Mouse (Mus musculus) forebrain, embryonic 15.5 days (tissue): ENCODE data around the gene Lgr4. TPM values are rescaled to one million over a fixed set of nuclear protein-coding genes. Genes with fewer than 3 reads are reported as not detected.

ENCODE experiments used
- ATAC-seq: fragments of 200-750 bp; cut with Nextera tagmentation; replicated peaks from 2 replicates; pipeline ENCODE4 v1.8.0; 2017; ENCODE audit warnings: mild to moderate bottlenecking, moderate TSS enrichment, moderate library complexity
- H3K27ac ChIP-seq: fragments of 300-500 bp; sonication (generic); replicated peaks from 2 replicates; pipeline ENCODE4 v1.5.1; 2015; ENCODE audit warnings: mild to moderate bottlenecking, inconsistent platforms
- H3K27me3 ChIP-seq: fragments of 300-500 bp; sonication (generic); 2 replicates; pipeline ENCODE4 v1.6.1; 2015; ENCODE audit warnings: inconsistent platforms
- H3K36me3 ChIP-seq: fragments of 300-500 bp; sonication (generic); 2 replicates; pipeline ENCODE4 v1.6.1; 2015; ENCODE audit warnings: mild to moderate bottlenecking, inconsistent platforms
- H3K4me1 ChIP-seq: fragments of 300-500 bp; sonication (generic); 2 replicates; pipeline ENCODE4 v1.6.1; 2015; ENCODE audit warnings: inconsistent platforms
- H3K4me2 ChIP-seq: fragments of 300-500 bp; sonication (generic); replicated peaks from 2 replicates; pipeline ENCODE4 v1.6.1; 2015; ENCODE audit warnings: mild to moderate bottlenecking, inconsistent platforms
- H3K4me3 ChIP-seq: fragments of 300-500 bp; sonication (generic); 2 replicates; pipeline ENCODE4 v1.5.1; 2015; ENCODE audit warnings: mild to moderate bottlenecking, inconsistent platforms
- H3K9ac ChIP-seq: fragments of 300-500 bp; sonication (generic); replicated peaks from 2 replicates; pipeline ENCODE4 v1.6.1; 2015; ENCODE audit warnings: mild to moderate bottlenecking, inconsistent platforms
- H3K9me3 ChIP-seq: fragments of 300-500 bp; sonication (generic); 2 replicates; pipeline ENCODE4 v1.6.1; 2016; ENCODE audit warnings: inconsistent platforms
- WGBS: fragments of 180-500 bp; shearing (Covaris S2); methylation state at CpG from one replicate; pipeline ENCODE4 v1.1.7; 2015; ENCODE audit warnings: mixed read lengths; 5-methylcytosine and 5-hydroxymethylcytosine counted together
- polyA plus RNA-seq: library from polyadenylated mRNA; unstranded; fragments of >200 nt; fragmentation: Nextera tagmentation; extraction: Ambion mirVana; gene quantifications from 2 replicates; pipeline ENCODE4 v1.2.1, GENCODE M21; 2015

The Lgr4 gene
- polyA plus RNA-seq, 1 experiment from 2014 or later = 3.0 TPM

- no peak for ATAC-seq
- Histone ChIP-seq H3K27me3 (no peaks in the 10 kb centered on the region), H3K9ac (no peak overlapping the region), H3K9me3 (no peaks in the 10 kb centered on the region), H3K27ac (no peak overlapping the region), H3K4me1 (no peaks in the 10 kb centered on the region), H3K4me2 (no peak overlapping the region), H3K36me3 (no peaks in the 10 kb centered on the region), H3K4me3 (no peak overlapping the region)
Observed at GRCm38 (mm10) chr2:110009449-110009848, 92.0 kb downstream of the Lgr4 start.

GRCm38 (mm10) chr2:110012184-110012725 lies 94.8 kb downstream of the Lgr4 start:
- no peak overlapping the region for H3K4me3 ChIP-seq
- no peak overlapping the region for H3K27ac ChIP-seq
- H3K36me3 ChIP-seq = no peaks in the 10 kb centered on the region
- 91% methylated on average over 13 of the region's 13 CpGs for WGBS
- H3K4me1 ChIP-seq = peaks cover 6% of the 10 kb centered on the region
- H3K4me2 ChIP-seq = no peak overlapping the region
- ATAC-seq = no peak
- H3K9me3 ChIP-seq = no peaks in the 10 kb centered on the region
- H3K9ac ChIP-seq = no peak overlapping the region
- no peaks in the 10 kb centered on the region for H3K27me3 ChIP-seq

- Histone ChIP-seq H3K36me3 (peaks cover 3% of the 10 kb centered on the region; the same call in 1 of the 2 replicates), H3K9ac (peak overlapping the region; percentile 95), H3K4me1 (peaks cover 32% of the 10 kb centered on the region), H3K27me3 (no peaks in the 10 kb centered on the region), H3K4me2 (peak overlapping the region; percentile 61), H3K27ac (peak overlapping the region; percentile 88; the same call in 1 of the 2 replicates), H3K9me3 (no peaks in the 10 kb centered on the region), H3K4me3 (peak overlapping the region; percentile 87)
- ATAC-seq = peak; percentile 26; the same call in 1 of the 2 replicates
- 41% methylated on average over 7 of the region's 7 CpGs for WGBS
Observed at GRCm38 (mm10) chr2:110017087-110017486, 99.6 kb downstream of the Lgr4 start.

GRCm38 (mm10) chr2:110017616-110018505 lies 100.4 kb downstream of the Lgr4 start, which contains the start of gene Ccdc34:
Gene Ccdc34 (plus strand): TSS chr2:110017817.
- H3K4me2 ChIP-seq = peak within 1 kb of the TSS; percentile 61
- WGBS = under 1% methylated on average over 55 of the region's 55 CpGs
- no peaks in the 10 kb centered on the region for H3K9me3 ChIP-seq
- peak within 1 kb of the TSS; percentile 95 for H3K9ac ChIP-seq
- no peaks in the 10 kb centered on the region for H3K27me3 ChIP-seq
- peaks cover 32% of the 10 kb centered on the region for H3K4me1 ChIP-seq
- H3K36me3 ChIP-seq = peaks cover 6% of the 10 kb centered on the region
- peak within 1 kb of the TSS; percentile 88 for H3K27ac ChIP-seq
- peak; percentile 100 for ATAC-seq
- H3K4me3 ChIP-seq = peak within 1 kb of the TSS; percentile 87

GRCm38 (mm10) chr2:110019656-110020055 lies 102.2 kb downstream of the Lgr4 start:
- no peak overlapping the region for H3K4me3 ChIP-seq
- 0 out of 2 replicates have a peak overlapping the region, but pooled peaks have one; percentile 13 for H3K9ac ChIP-seq
- peaks cover 32% of the 10 kb centered on the region for H3K4me1 ChIP-seq
- no peaks in the 10 kb centered on the region for H3K9me3 ChIP-seq
- H3K36me3 ChIP-seq = peaks cover 10% of the 10 kb centered on the region
- WGBS = 63% methylated on average over 4 of the region's 4 CpGs
- no peak overlapping the region for H3K4me2 ChIP-seq
- no peak for ATAC-seq
- H3K27me3 ChIP-seq = no peaks in the 10 kb centered on the region
- no peak overlapping the region for H3K27ac ChIP-seq

GRCm38 (mm10) chr2:110020430-110020829 lies 103.0 kb downstream of the Lgr4 start:
- Histone ChIP-seq H3K36me3 (peaks cover 12% of the 10 kb centered on the region), H3K4me1 (peaks cover 32% of the 10 kb centered on the region), H3K4me2 (no peak overlapping the region), H3K9me3 (no peaks in the 10 kb centered on the region), H3K27ac (no peak overlapping the region), H3K4me3 (no peak overlapping the region), H3K9ac (no peak overlapping the region), H3K27me3 (no peaks in the 10 kb centered on the region)
- ATAC-seq = no peak
- WGBS = 100% methylated on average over 1 of the region's 1 CpGs

- H3K9ac ChIP-seq = no peak overlapping the region
- H3K9me3 ChIP-seq = no peaks in the 10 kb centered on the region
- 50% methylated on average over 4 of the region's 4 CpGs for WGBS
- H3K36me3 ChIP-seq = peaks cover 11% of the 10 kb centered on the region
- H3K4me2 ChIP-seq = no peak overlapping the region
- H3K27me3 ChIP-seq = no peaks in the 10 kb centered on the region
- no peaks in the 10 kb centered on the region for H3K4me1 ChIP-seq
- no peak for ATAC-seq
- no peak overlapping the region for H3K4me3 ChIP-seq
- H3K27ac ChIP-seq = no peak overlapping the region
Observed at GRCm38 (mm10) chr2:110036265-110036664, 118.8 kb downstream of the Lgr4 start.

- 86% methylated on average over 4 of the region's 4 CpGs for WGBS
- Histone ChIP-seq H3K9ac (no peak overlapping the region), H3K9me3 (no peaks in the 10 kb centered on the region), H3K4me1 (no peaks in the 10 kb centered on the region), H3K27ac (no peak overlapping the region), H3K4me3 (no peak overlapping the region), H3K36me3 (peaks cover 13% of the 10 kb centered on the region), H3K27me3 (no peaks in the 10 kb centered on the region), H3K4me2 (no peak overlapping the region)
- ATAC-seq = no peak
Observed at GRCm38 (mm10) chr2:110036665-110037064, 119.2 kb downstream of the Lgr4 start.

GRCm38 (mm10) chr2:110037221-110037620 lies 119.8 kb downstream of the Lgr4 start:
- Histone ChIP-seq H3K9ac (no peak overlapping the region), H3K27ac (no peak overlapping the region), H3K36me3 (peaks cover 13% of the 10 kb centered on the region), H3K4me1 (no peaks in the 10 kb centered on the region), H3K4me3 (no peak overlapping the region), H3K4me2 (no peak overlapping the region), H3K27me3 (no peaks in the 10 kb centered on the region), H3K9me3 (no peaks in the 10 kb centered on the region)
- WGBS = 90% methylated on average over 2 of the region's 2 CpGs
- ATAC-seq = no peak

- Histone ChIP-seq H3K4me1 (no peaks in the 10 kb centered on the region), H3K9ac (no peak overlapping the region), H3K27me3 (no peaks in the 10 kb centered on the region), H3K36me3 (peaks cover 6% of the 10 kb centered on the region), H3K9me3 (no peaks in the 10 kb centered on the region), H3K4me2 (no peak overlapping the region), H3K4me3 (no peak overlapping the region), H3K27ac (no peak overlapping the region)
- 88% methylated on average over 5 of the region's 5 CpGs for WGBS
- ATAC-seq = no peak
Observed at GRCm38 (mm10) chr2:110038341-110038740, 120.9 kb downstream of the Lgr4 start.

GRCm38 (mm10) chr2:110042861-110043760 lies 125.7 kb downstream of the Lgr4 start:
- Histone ChIP-seq H3K9me3 (no peaks in the 10 kb centered on the region), H3K9ac (no peak overlapping the region), H3K36me3 (0 out of 2 replicates have a peak, but pooled peaks cover 2% of the 10 kb centered on the region), H3K27ac (no peak overlapping the region), H3K4me1 (no peaks in the 10 kb centered on the region), H3K4me3 (no peak overlapping the region), H3K27me3 (no peaks in the 10 kb centered on the region), H3K4me2 (no peak overlapping the region)
- 55% methylated on average over 5 of the region's 5 CpGs for WGBS
- ATAC-seq = no peak

GRCm38 (mm10) chr2:110058424-110058823 lies 141.0 kb downstream of the Lgr4 start:
- no peak overlapping the region for H3K4me3 ChIP-seq
- no peak overlapping the region for H3K9ac ChIP-seq
- H3K27ac ChIP-seq = no peak overlapping the region
- H3K36me3 ChIP-seq = no peaks in the 10 kb centered on the region
- H3K4me1 ChIP-seq = no peaks in the 10 kb centered on the region
- ATAC-seq = no peak
- H3K4me2 ChIP-seq = no peak overlapping the region
- H3K27me3 ChIP-seq = no peaks in the 10 kb centered on the region
- WGBS = 40% methylated on average over 4 of the region's 4 CpGs
- no peaks in the 10 kb centered on the region for H3K9me3 ChIP-seq
